Comparison of ENCODE assay signal across 17 mouse cellular contexts in genomic region chr2:181189321-181189720, GRCm38 (mm10). TPM values are rescaled to one million over a fixed set of nuclear protein-coding genes. Genes with fewer than 3 reads are reported as not detected.
DNase-seq lines count a peak whose midpoint lies in the region; ATAC-seq and TF ChIP-seq lines count a peak whose summit lies in the region.
"Had no signal": no experiment of that assay in that cellular context is flagged by ENCODE, and none has a peak within 500 bp of the region (broad histone marks: within the 10 kb centered on the region; RNA-seq: fewer than 3 reads in every experiment).

No protein-coding gene starts in this region.

- no peak for TF ChIP-seq EP300 in heart, postnatal 0 days (IDR thresholded peaks at IDR 0.05; ENCODE audit: low read depth)

- ATAC-seq in heart, postnatal 0 days (ENCODE audit: insufficient read depth, low read depth), result no peak
- no peak for ATAC-seq in liver, embryonic 15.5 days (ENCODE audit: insufficient read depth)
- ATAC-seq in liver, embryonic 12.5 days, result no peak
- ATAC-seq in stomach, embryonic 15.5 days (ENCODE audit: insufficient read depth, low FRiP score, low read depth), result no peak
- no peak for ATAC-seq in forebrain, embryonic 13.5 days
- ATAC-seq: midbrain, embryonic 15.5 days had no signal

- intact Hi-C loops in heart, postnatal 25 days (cut with DNase I), result loop anchor here (5.0 kb wide), 2 partner anchors 48 to 128 kb away; partner anchors contain the start of gene Rtel1

- 86% methylated on average over 1 of the region's 1 CpGs for WGBS in heart, postnatal 0 days
- WGBS in liver, embryonic 15.5 days (ENCODE audit: insufficient replicate concordance), result 67% methylated on average over 1 of the region's 1 CpGs
- WGBS in liver, embryonic 12.5 days (ENCODE audit: insufficient replicate concordance), result 69% methylated on average over 1 of the region's 1 CpGs
- 88% methylated on average over 1 of the region's 1 CpGs for WGBS in stomach, embryonic 15.5 days
- 90% methylated on average over 1 of the region's 1 CpGs for WGBS in forebrain, embryonic 13.5 days

- H3K36me3 ChIP-seq in heart, postnatal 0 days (replicated peaks; ENCODE audit: control insufficient read depth, insufficient read depth, low read length), result no peaks in the 10 kb centered on the region
- no peaks in the 10 kb centered on the region; the same call in 1 of the 2 replicates for H3K36me3 ChIP-seq in liver, embryonic 15.5 days (replicated peaks)
- H3K36me3 ChIP-seq in liver, embryonic 12.5 days, result peaks cover 8% of the 10 kb centered on the region; the same call in 1 of the 2 replicates
- no peaks in the 10 kb centered on the region for H3K36me3 ChIP-seq in stomach, embryonic 15.5 days
- H3K36me3 ChIP-seq in forebrain, embryonic 13.5 days (ENCODE audit: poor library complexity, severe bottlenecking), result peaks cover 16% of the 10 kb centered on the region

- no peak for DNase-seq in heart, postnatal 0 days (ENCODE audit: low spot score)
- no peak for DNase-seq in heart, postnatal 25 days (ENCODE audit: low spot score)
- DNase-seq in heart, postnatal 4 days, result no peak

- peaks cover 6% of the 10 kb centered on the region for H3K4me1 ChIP-seq in heart, postnatal 0 days (ENCODE audit: control insufficient read depth, insufficient read depth)
- peaks cover 35% of the 10 kb centered on the region for H3K4me1 ChIP-seq in liver, embryonic 15.5 days (replicated peaks)
- peaks cover 23% of the 10 kb centered on the region for H3K4me1 ChIP-seq in liver, embryonic 12.5 days
- peaks cover 10% of the 10 kb centered on the region for H3K4me1 ChIP-seq in brown adipose tissue, adult 24 weeks (ENCODE audit: control insufficient read depth, insufficient read depth, insufficient read length, low read length)
- H3K4me1 ChIP-seq in stomach, embryonic 15.5 days, result peaks cover 11% of the 10 kb centered on the region
- peaks cover 13% of the 10 kb centered on the region for H3K4me1 ChIP-seq in forebrain, embryonic 13.5 days

- no peak for TF ChIP-seq CTCF in heart, postnatal 0 days (IDR thresholded peaks at IDR 0.05; ENCODE audit: low read depth)

- H3K9me3 ChIP-seq in heart, postnatal 0 days (replicated peaks; ENCODE audit: control insufficient read depth, low read length), result no peaks in the 10 kb centered on the region
- no peaks in the 10 kb centered on the region for H3K9me3 ChIP-seq in liver, embryonic 15.5 days (replicated peaks)
- H3K9me3 ChIP-seq in liver, embryonic 12.5 days (replicated peaks), result no peaks in the 10 kb centered on the region
- no peaks in the 10 kb centered on the region for H3K9me3 ChIP-seq in stomach, embryonic 15.5 days
- H3K9me3 ChIP-seq in forebrain, embryonic 13.5 days (replicated peaks), result no peaks in the 10 kb centered on the region
- H3K9me3 ChIP-seq: limb, embryonic 13.5 days; midbrain, embryonic 15.5 days had no signal

- H3K4me2 ChIP-seq in heart, postnatal 0 days (ENCODE audit: low read depth, low read length), result no peak overlapping the region
- H3K4me2 ChIP-seq in liver, embryonic 15.5 days, result peak overlapping the region; percentile 89; the same call in 1 of the 2 replicates
- H3K4me2 ChIP-seq in liver, embryonic 12.5 days, result no peak overlapping the region
- no peak overlapping the region for H3K4me2 ChIP-seq in stomach, embryonic 15.5 days
- no peak overlapping the region; the same call in 1 of the 2 replicates for H3K4me2 ChIP-seq in forebrain, embryonic 13.5 days

- H3K9ac ChIP-seq in heart, postnatal 0 days (replicated peaks; ENCODE audit: low read depth, low read length), result no peak overlapping the region
- no peak overlapping the region for H3K9ac ChIP-seq in liver, embryonic 15.5 days
- H3K9ac ChIP-seq in liver, embryonic 12.5 days, result no peak overlapping the region
- H3K9ac ChIP-seq in stomach, embryonic 15.5 days, result no peak overlapping the region
- no peak overlapping the region for H3K9ac ChIP-seq in forebrain, embryonic 13.5 days
- H3K9ac ChIP-seq: midbrain, embryonic 15.5 days had no signal

- no peak overlapping the region for H3K4me3 ChIP-seq in heart, postnatal 0 days (ENCODE audit: low read depth, low read length)
- no peak overlapping the region; the same call in 1 of the 2 replicates for H3K4me3 ChIP-seq in liver, embryonic 15.5 days (replicated peaks)
- H3K4me3 ChIP-seq in liver, embryonic 12.5 days, result no peak overlapping the region
- no peak overlapping the region for H3K4me3 ChIP-seq in brown adipose tissue, adult 24 weeks (ENCODE audit: insufficient read depth, low read depth, low read length)
- no peak overlapping the region for H3K4me3 ChIP-seq in stomach, embryonic 15.5 days (replicated peaks)
- H3K4me3 ChIP-seq in forebrain, embryonic 13.5 days, result no peak overlapping the region

- H3K27ac ChIP-seq in heart, postnatal 0 days (ENCODE audit: low read depth), result peak overlapping the region; percentile 97
- peak overlapping the region; percentile 81 for H3K27ac ChIP-seq in liver, embryonic 15.5 days (replicated peaks)
- H3K27ac ChIP-seq in liver, embryonic 12.5 days, result no peak overlapping the region
- H3K27ac ChIP-seq in brown adipose tissue, adult 24 weeks (replicated peaks; ENCODE audit: low read depth, low read length), result peak overlapping the region; percentile 99
- 0 out of 2 replicates have a peak overlapping the region, but pooled peaks have one; percentile 95 for H3K27ac ChIP-seq in stomach, embryonic 15.5 days
- H3K27ac ChIP-seq in forebrain, embryonic 13.5 days, result no peak overlapping the region

- H3K27me3 ChIP-seq in heart, postnatal 0 days (ENCODE audit: control insufficient read depth, insufficient read depth, low read length), result no peaks in the 10 kb centered on the region
- H3K27me3 ChIP-seq in liver, embryonic 15.5 days, result peaks cover 27% of the 10 kb centered on the region
- peaks cover under 1% of the 10 kb centered on the region; the same call in 1 of the 2 replicates for H3K27me3 ChIP-seq in liver, embryonic 12.5 days (replicated peaks)
- no peaks in the 10 kb centered on the region for H3K27me3 ChIP-seq in stomach, embryonic 15.5 days (replicated peaks)
- 0 out of 2 replicates have a peak, but pooled peaks cover 6% of the 10 kb centered on the region for H3K27me3 ChIP-seq in forebrain, embryonic 13.5 days
- H3K27me3 ChIP-seq: limb, embryonic 13.5 days; midbrain, embryonic 15.5 days had no signal

RNA-seq across cellular contexts. Expression of gene Ppdpf, which starts 2.3 kb away (rescaled TPM):
- 154 and 155 TPM in 2 replicates for total RNA-seq in heart, postnatal 0 days (2014; rRNA removed; ENCODE audit: low replicate concordance)
- 145 and 157 TPM in 2 replicates for polyA plus RNA-seq in heart, postnatal 0 days (2015; fragmentation: Nextera tagmentation; extraction: Ambion mirVana)
- total RNA-seq in heart, postnatal 25 days (2021), result 10 to 100 TPM; 52.0 to 55.5 TPM
- polyA plus RNA-seq in liver, embryonic 15.5 days (2015; fragmentation: Nextera tagmentation; extraction: Ambion mirVana), result 95.8 and 96.4 TPM in 2 replicates
- polyA plus RNA-seq in liver, embryonic 12.5 days (2016; fragmentation: Nextera tagmentation; extraction: Ambion mirVana), result 114 and 115 TPM in 2 replicates
- polyA plus RNA-seq in brown adipose tissue, adult 24 weeks (2012; ENCODE audit: insufficient read depth, insufficient read length, missing spikeins), result 153 and 205 TPM in 2 replicates
- 249 and 269 TPM in 2 replicates for polyA plus RNA-seq in stomach, embryonic 15.5 days (2015; fragmentation: Nextera tagmentation; extraction: Ambion mirVana)
- polyA plus RNA-seq in forebrain, embryonic 13.5 days (2015; fragmentation: Nextera tagmentation; extraction: Ambion mirVana), result 540 and 547 TPM in 2 replicates
- 10 to 100 TPM; 65.9 to 66.8 TPM for total RNA-seq in heart, postnatal 4 days (2021)

RNA-seq across cellular contexts. Expression of gene Ptk6, which starts 13.3 kb away (rescaled TPM):
- total RNA-seq in heart, postnatal 0 days (2014; rRNA removed; ENCODE audit: low replicate concordance), result not detected in 2 replicates
- polyA plus RNA-seq in heart, postnatal 0 days (2015; fragmentation: Nextera tagmentation; extraction: Ambion mirVana), result not detected in 2 replicates
- not detected for total RNA-seq in heart, postnatal 25 days (2021)
- polyA plus RNA-seq in liver, embryonic 15.5 days (2015; fragmentation: Nextera tagmentation; extraction: Ambion mirVana), result 0.14 and 0.21 TPM in 2 replicates
- 0.04 TPM in 1 of 2 replicates, not detected in the other for polyA plus RNA-seq in liver, embryonic 12.5 days (2016; fragmentation: Nextera tagmentation; extraction: Ambion mirVana)
- not detected in 2 replicates for polyA plus RNA-seq in brown adipose tissue, adult 24 weeks (2012; ENCODE audit: insufficient read depth, insufficient read length, missing spikeins)
- polyA plus RNA-seq in stomach, embryonic 15.5 days (2015; fragmentation: Nextera tagmentation; extraction: Ambion mirVana), result 0.12 TPM in 1 of 2 replicates, not detected in the other
- not detected in 2 replicates for polyA plus RNA-seq in forebrain, embryonic 13.5 days (2015; fragmentation: Nextera tagmentation; extraction: Ambion mirVana)
- not detected for total RNA-seq in heart, postnatal 4 days (2021)
- total RNA-seq: hematopoietic stem cell, adult 5-6 weeks; layer of hippocampus, postnatal 25 days had no signal
- polyA plus RNA-seq: kidney, embryonic 14.5 days; limb, embryonic 13.5 days; midbrain, embryonic 15.5 days; neural tube, embryonic 14.5 days; stomach, embryonic 14.5 days had no signal

RNA-seq across cellular contexts. Expression of gene Srms, which starts 23.7 kb away (rescaled TPM):
- 0.04 TPM in 1 of 2 replicates, not detected in the other for total RNA-seq in heart, postnatal 0 days (2014; rRNA removed; ENCODE audit: low replicate concordance)
- polyA plus RNA-seq in heart, postnatal 0 days (2015; fragmentation: Nextera tagmentation; extraction: Ambion mirVana), result 0.08 and 0.10 TPM in 2 replicates
- total RNA-seq in heart, postnatal 25 days (2021), result under 1 TPM; 0.25 to 0.42 TPM
- polyA plus RNA-seq in liver, embryonic 15.5 days (2015; fragmentation: Nextera tagmentation; extraction: Ambion mirVana), result 0.32 and 0.44 TPM in 2 replicates
- polyA plus RNA-seq in liver, embryonic 12.5 days (2016; fragmentation: Nextera tagmentation; extraction: Ambion mirVana), result 0.07 and 0.29 TPM in 2 replicates
- 1.1 and 1.5 TPM in 2 replicates for polyA plus RNA-seq in brown adipose tissue, adult 24 weeks (2012; ENCODE audit: insufficient read depth, insufficient read length, missing spikeins)
- 0.06 and 0.18 TPM in 2 replicates for polyA plus RNA-seq in stomach, embryonic 15.5 days (2015; fragmentation: Nextera tagmentation; extraction: Ambion mirVana)
- polyA plus RNA-seq in forebrain, embryonic 13.5 days (2015; fragmentation: Nextera tagmentation; extraction: Ambion mirVana), result 0.06 and 0.11 TPM in 2 replicates
- under 1 TPM in 1 of 2 experiments, not detected in 1; 0.09 TPM for total RNA-seq in heart, postnatal 4 days (2021)
- total RNA-seq: hematopoietic stem cell, adult 5-6 weeks had no signal
- polyA plus RNA-seq: stomach, embryonic 14.5 days had no signal

RNA-seq across cellular contexts. Expression of gene Fndc11, which starts 30.5 kb away (rescaled TPM):
- total RNA-seq in heart, postnatal 0 days (2014; rRNA removed; ENCODE audit: low replicate concordance), result not detected in 2 replicates
- not detected in 2 replicates for polyA plus RNA-seq in heart, postnatal 0 days (2015; fragmentation: Nextera tagmentation; extraction: Ambion mirVana)
- not detected for total RNA-seq in heart, postnatal 25 days (2021)
- polyA plus RNA-seq in liver, embryonic 15.5 days (2015; fragmentation: Nextera tagmentation; extraction: Ambion mirVana), result 0.17 and 0.26 TPM in 2 replicates
- 0.11 and 0.26 TPM in 2 replicates for polyA plus RNA-seq in liver, embryonic 12.5 days (2016; fragmentation: Nextera tagmentation; extraction: Ambion mirVana)
- polyA plus RNA-seq in brown adipose tissue, adult 24 weeks (2012; ENCODE audit: insufficient read depth, insufficient read length, missing spikeins), result not detected in 2 replicates
- 0.09 and 0.26 TPM in 2 replicates for polyA plus RNA-seq in stomach, embryonic 15.5 days (2015; fragmentation: Nextera tagmentation; extraction: Ambion mirVana)
- polyA plus RNA-seq in forebrain, embryonic 13.5 days (2015; fragmentation: Nextera tagmentation; extraction: Ambion mirVana), result 0.15 and 0.23 TPM in 2 replicates
- not detected for total RNA-seq in heart, postnatal 4 days (2021)
- total RNA-seq: heart, adult 18-20 months; hematopoietic stem cell, adult 5-6 weeks; layer of hippocampus, postnatal 25 days had no signal
- polyA plus RNA-seq: cerebellum, adult 2 months; neural tube, embryonic 14.5 days had no signal

RNA-seq across cellular contexts. Expression of gene Eef1a2, which starts 32.5 kb away (rescaled TPM):
- 263 and 291 TPM in 2 replicates for total RNA-seq in heart, postnatal 0 days (2014; rRNA removed; ENCODE audit: low replicate concordance)
- polyA plus RNA-seq in heart, postnatal 0 days (2015; fragmentation: Nextera tagmentation; extraction: Ambion mirVana), result 19.9 and 21.6 TPM in 2 replicates
- total RNA-seq in heart, postnatal 25 days (2021), result 1,000 to 10,000 TPM; 1,438 to 1,541 TPM
- polyA plus RNA-seq in liver, embryonic 15.5 days (2015; fragmentation: Nextera tagmentation; extraction: Ambion mirVana), result not detected in 2 replicates
- polyA plus RNA-seq in liver, embryonic 12.5 days (2016; fragmentation: Nextera tagmentation; extraction: Ambion mirVana), result not detected in 2 replicates
- 11.3 and 18.8 TPM in 2 replicates for polyA plus RNA-seq in brown adipose tissue, adult 24 weeks (2012; ENCODE audit: insufficient read depth, insufficient read length, missing spikeins)
- polyA plus RNA-seq in stomach, embryonic 15.5 days (2015; fragmentation: Nextera tagmentation; extraction: Ambion mirVana), result 0.18 and 0.36 TPM in 2 replicates
- 1.7 and 1.9 TPM in 2 replicates for polyA plus RNA-seq in forebrain, embryonic 13.5 days (2015; fragmentation: Nextera tagmentation; extraction: Ambion mirVana)
- 100 to 1,000 TPM; 460 to 501 TPM for total RNA-seq in heart, postnatal 4 days (2021)
- total RNA-seq: hematopoietic stem cell, adult 5-6 weeks had no signal
- polyA plus RNA-seq: kidney, embryonic 14.5 days; limb, embryonic 13.5 days had no signal

Comparison
In these comparisons a context has a peak if more than half of its experiments do, and no peak if none do; other contexts are left out.
1. H3K27ac ChIP-seq: peak in heart, postnatal 0 days (single experiment), liver, embryonic 15.5 days (single experiment), brown adipose tissue, adult 24 weeks (single experiment) and stomach, embryonic 15.5 days (single experiment); none in liver, embryonic 12.5 days (single experiment) and forebrain, embryonic 13.5 days (single experiment).